Mouse (Mus musculus): ENCODE results near the gene Fam135a. TPM values are rescaled to one million over a fixed set of nuclear protein-coding genes. Genes with fewer than 3 reads are reported as not detected.

The Fam135a gene
- polyA plus RNA-seq, 1 experiment: 3.9 TPM

DNA sequence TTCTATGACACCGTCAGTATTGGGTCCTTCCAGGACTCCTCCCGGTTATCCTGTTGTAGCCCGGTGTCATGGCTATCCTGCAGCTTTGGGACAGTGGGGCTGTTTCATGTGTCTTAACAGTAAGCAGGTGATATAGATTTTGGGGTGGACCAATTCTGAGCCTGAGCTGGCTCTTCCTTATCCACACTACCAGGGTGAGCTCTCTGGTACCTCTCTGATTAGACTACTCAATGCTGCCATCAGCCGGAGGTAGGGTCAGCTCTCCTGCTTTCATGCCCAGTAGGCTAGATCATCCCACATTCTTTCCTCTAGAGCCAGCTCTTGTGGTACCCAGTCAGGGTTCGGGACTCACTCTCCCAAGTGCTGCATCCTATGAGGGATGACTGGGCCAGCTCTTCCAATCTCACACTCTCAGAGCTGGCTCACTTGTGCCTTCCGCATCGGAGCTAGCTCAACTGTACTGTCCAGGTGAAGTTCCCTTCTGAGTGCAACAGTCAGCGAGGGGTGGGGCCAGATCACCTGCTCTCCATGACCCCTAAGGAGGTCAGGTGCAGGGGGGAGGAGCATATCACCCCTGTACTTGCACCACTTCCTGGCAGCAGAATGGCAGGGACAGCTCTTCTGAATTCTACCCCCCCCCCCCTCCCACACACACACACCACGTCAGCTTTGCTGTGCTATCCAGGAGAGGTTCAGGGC lies 132.0 kb downstream of the Fam135a start:
- Histone ChIP-seq H3ac (ENCODE audit: control insufficient read depth, insufficient read length, low read depth) (no peak overlapping the region), H3K79me2 (ENCODE audit: control insufficient read depth, insufficient read depth) (no peaks in the 10 kb centered on the region), H3K4me3 (ENCODE audit: insufficient read depth, poor library complexity, severe bottlenecking) (no peak overlapping the region), H3K36me3 (ENCODE audit: control insufficient read depth, insufficient read depth) (no peaks in the 10 kb centered on the region), H3K79me3 (ENCODE audit: low read depth) (no peaks in the 10 kb centered on the region), H3K27me3 (ENCODE audit: control insufficient read depth, insufficient read depth, insufficient read length) (no peaks in the 10 kb centered on the region)
- TF ChIP-seq MAX (IDR thresholded peaks at IDR 0.05) (no peak), USF1 (IDR thresholded peaks at IDR 0.05; ENCODE audit: low read depth) (no peak), CEBPB (IDR thresholded peaks at IDR 0.05; ENCODE audit: low read depth) (no peak), MYOD1 (IDR thresholded peaks at IDR 0.05; ENCODE audit: control insufficient read depth, insufficient read length, low read depth) (no peak), MYOG (IDR thresholded peaks at IDR 0.05; ENCODE audit: control insufficient read depth, extremely low read depth, insufficient read length) (no peak), FOSL1 (IDR thresholded peaks at IDR 0.05; ENCODE audit: insufficient read depth, low read length, poor library complexity, severe bottlenecking) (no peak), CTCF (IDR thresholded peaks at IDR 0.05; ENCODE audit: control insufficient read depth, insufficient read depth, insufficient read length) (no peak)

DNA sequence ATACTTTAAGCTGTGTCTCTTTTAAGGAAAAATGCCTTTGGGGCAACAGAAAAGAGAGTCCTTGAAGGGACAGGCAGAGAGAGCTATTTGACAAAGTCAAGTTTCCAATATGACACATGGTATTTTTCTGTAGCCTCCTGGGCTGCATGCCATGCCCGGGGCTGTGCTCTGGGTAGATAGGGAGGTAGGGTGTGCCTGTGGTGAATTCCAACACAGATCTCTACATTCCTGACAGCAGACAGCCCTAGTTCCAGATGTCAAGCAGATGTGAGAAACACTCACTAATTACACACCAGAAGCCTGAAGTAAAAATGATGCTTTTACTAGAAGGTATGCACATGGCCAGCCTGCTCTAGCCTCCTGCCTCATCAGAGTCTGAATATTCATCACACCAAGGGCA lies 133.9 kb downstream of the Fam135a start:
- TF ChIP-seq USF1 (IDR thresholded peaks at IDR 0.05; ENCODE audit: low read depth) (no peak), FOSL1 (IDR thresholded peaks at IDR 0.05; ENCODE audit: insufficient read depth, low read length, poor library complexity, severe bottlenecking) (no peak), MAX (IDR thresholded peaks at IDR 0.05) (no peak), MYOD1 (IDR thresholded peaks at IDR 0.05; ENCODE audit: control insufficient read depth, insufficient read length, low read depth) (no peak), CEBPB (IDR thresholded peaks at IDR 0.05; ENCODE audit: low read depth) (no peak), MYOG (IDR thresholded peaks at IDR 0.05; ENCODE audit: control insufficient read depth, extremely low read depth, insufficient read length) (no peak), CTCF (IDR thresholded peaks at IDR 0.05; ENCODE audit: control insufficient read depth, insufficient read depth, insufficient read length) (no peak)
- no peak overlapping the region for H3K4me3 ChIP-seq (ENCODE audit: insufficient read depth, poor library complexity, severe bottlenecking)
- H3ac ChIP-seq (ENCODE audit: control insufficient read depth, insufficient read length, low read depth): no peak overlapping the region
- H3K79me2 ChIP-seq (ENCODE audit: control insufficient read depth, insufficient read depth): no peaks in the 10 kb centered on the region
- no peaks in the 10 kb centered on the region for H3K36me3 ChIP-seq (ENCODE audit: control insufficient read depth, insufficient read depth)
- no peaks in the 10 kb centered on the region for H3K79me3 ChIP-seq (ENCODE audit: low read depth)
- H3K27me3 ChIP-seq (ENCODE audit: control insufficient read depth, insufficient read depth, insufficient read length): no peaks in the 10 kb centered on the region

Other genes with a start within 250 kb of the Fam135a start
- 23.0 TPM for gene Smap1, start 178.0 kb downstream of the Fam135a start, polyA plus RNA-seq (2012; fragmentation: generic; extraction: Trizol)
- 31.0 TPM for gene Sdhaf4, start 94.7 kb downstream of the Fam135a start, polyA plus RNA-seq (2012; fragmentation: generic; extraction: Trizol)
- gene Col9a1, start 77.3 kb upstream of the Fam135a start, polyA plus RNA-seq (2012; fragmentation: generic; extraction: Trizol): not detected